Mouse (Mus musculus) common myeloid progenitor, adult 5-6 weeks (primary cell): ENCODE results near the gene Serpinb9b. TPM values are rescaled to one million over a fixed set of nuclear protein-coding genes. Genes with fewer than 3 reads are reported as not detected.

Experiments used
- ATAC-seq: replicated peaks from 2 replicates; pipeline ENCODE4 v1.8.0; 2016; ENCODE audit warnings: low read depth, mild to moderate bottlenecking, moderate TSS enrichment, inconsistent platforms; ENCODE audit not compliant: poor library complexity, severe bottlenecking
- total RNA-seq: library from RNA; stranded (forward); fragments of 200-1000, 187-1606 nt; gene quantifications from 2 replicates; pipeline ENCODE4 v1.2.3, GENCODE M21; 2017

Gene Serpinb9b
- total RNA-seq, 1 experiment from 2014 or later, result not detected

GRCm38 (mm10) chr13:33030281-33030680, 3.1 kb downstream of the Serpinb9b start:
- ATAC-seq, result no peak

GRCm38 (mm10) chr13:33035506-33035905, 8.3 kb downstream of the Serpinb9b start:
- ATAC-seq, result no peak

- ATAC-seq, result no peak
Observed at GRCm38 (mm10) chr13:33043542-33043941, 16.3 kb downstream of the Serpinb9b start.

GRCm38 (mm10) chr13:33047234-33047633, 20.0 kb downstream of the Serpinb9b start:
- peak; percentile 25; the same call in 1 of the 2 replicates for ATAC-seq

GRCm38 (mm10) chr13:33048187-33048586, 21.0 kb downstream of the Serpinb9b start:
- peak; percentile 78 for ATAC-seq

GRCm38 (mm10) chr13:33051697-33052096, 24.5 kb downstream of the Serpinb9b start:
- 0 out of 2 replicates have a peak, but pooled peaks have one; percentile 19 for ATAC-seq

GRCm38 (mm10) chr13:33063048-33063447, 35.8 kb downstream of the Serpinb9b start:
- ATAC-seq, result no peak

GRCm38 (mm10) chr13:33067387-33067977, 40.3 kb downstream of the Serpinb9b start:
- 0 out of 2 replicates have a peak, but pooled peaks have one; percentile 52 for ATAC-seq

- peak; percentile 63 for ATAC-seq
Observed at GRCm38 (mm10) chr13:33068164-33068563, 40.9 kb downstream of the Serpinb9b start.

- no peak for ATAC-seq
Observed at GRCm38 (mm10) chr13:33071776-33072175, 44.6 kb downstream of the Serpinb9b start.

GRCm38 (mm10) chr13:33074029-33074428, 46.8 kb downstream of the Serpinb9b start:
- peak; percentile 75 for ATAC-seq

- peak; percentile 34; the same call in 1 of the 2 replicates for ATAC-seq
Observed at GRCm38 (mm10) chr13:33076247-33076646, 49.0 kb downstream of the Serpinb9b start.

- peak; percentile 78 for ATAC-seq
Observed at GRCm38 (mm10) chr13:33077026-33077685, 49.9 kb downstream of the Serpinb9b start.

- no peak for ATAC-seq
Observed at GRCm38 (mm10) chr13:33078056-33078705, 51.0 kb downstream of the Serpinb9b start, which contains the start of gene Serpinb1b. Serpinb1b (plus strand) TSS chr13:33078575.

GRCm38 (mm10) chr13:33079391-33079790, 52.2 kb downstream of the Serpinb9b start:
- ATAC-seq, result peak; percentile 51

- ATAC-seq, result peak; percentile 42; the same call in 1 of the 2 replicates
Observed at GRCm38 (mm10) chr13:33080356-33080755, 53.1 kb downstream of the Serpinb9b start.

- no peak for ATAC-seq
Observed at GRCm38 (mm10) chr13:33083834-33084233, 56.6 kb downstream of the Serpinb9b start.

GRCm38 (mm10) chr13:33084975-33085694, 57.9 kb downstream of the Serpinb9b start:
- no peak for ATAC-seq

GRCm38 (mm10) chr13:33085695-33086432, 58.6 kb downstream of the Serpinb9b start:
- no peak for ATAC-seq

GRCm38 (mm10) chr13:33089566-33089965, 62.4 kb downstream of the Serpinb9b start:
- ATAC-seq, result no peak
